26 mouse cellular contexts compared by ENCODE assay signal in the genomic region with DNA sequence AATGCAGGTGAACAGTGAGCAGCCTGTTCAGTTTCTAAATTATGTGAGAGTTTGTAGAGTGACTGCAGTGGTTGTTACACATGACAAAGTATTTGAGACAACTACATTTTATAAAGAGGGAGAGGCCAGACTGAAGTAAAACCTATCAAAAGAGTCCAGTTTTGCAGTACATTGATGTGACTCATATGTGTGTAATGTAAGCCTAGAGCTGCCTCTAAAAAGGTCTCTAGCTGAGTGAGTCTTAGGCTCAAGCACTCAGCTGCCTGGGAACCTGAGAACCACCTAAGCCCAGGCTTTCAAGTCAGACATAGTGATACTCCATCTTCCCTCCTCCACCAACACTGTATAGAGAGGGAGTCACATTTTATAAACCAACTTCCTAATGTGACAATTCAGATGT.
"Had no signal": no experiment of that assay in that cellular context is flagged by ENCODE, and none has a peak within 500 bp of the region (broad histone marks: within the 10 kb centered on the region; RNA-seq: fewer than 3 reads in every experiment).

No protein-coding gene starts in this region.

- H3K27me3 ChIP-seq: heart, embryonic 13.5 days; heart, embryonic 15.5 days; intestine, embryonic 15.5 days; limb, embryonic 12.5 days; liver, embryonic 13.5 days had no signal

- H3K9me3 ChIP-seq: heart, embryonic 13.5 days; heart, embryonic 15.5 days; intestine, embryonic 15.5 days; limb, embryonic 10.5 days; limb, embryonic 12.5 days; liver, embryonic 13.5 days had no signal

- H3K9ac ChIP-seq: heart, embryonic 13.5 days; heart, embryonic 15.5 days; hindbrain, embryonic 14.5 days; intestine, embryonic 15.5 days; limb, embryonic 12.5 days; liver, embryonic 13.5 days had no signal

- H3K4me3 ChIP-seq: heart, adult 2 months; heart, embryonic 13.5 days; heart, embryonic 15.5 days; intestine, embryonic 15.5 days; layer of hippocampus, adult 2 months; left cerebral cortex, adult 2 months; limb, embryonic 10.5 days; limb, embryonic 12.5 days; liver, embryonic 13.5 days had no signal

- DNase-seq: gastrocnemius, postnatal 14 days; gastrocnemius, postnatal 36 days; heart, adult 11 months; heart, adult 2 months; heart, postnatal 14 days; heart, postnatal 36 days; kidney, adult 18-20 months; kidney, adult 8-10 months; kidney, postnatal 10 days; kidney, postnatal 25 days; kidney, postnatal 4 days; liver; liver, embryonic 13.5 days had no signal

- H3K27ac ChIP-seq: heart, adult 2 months; heart, embryonic 13.5 days; heart, embryonic 15.5 days; hindbrain, embryonic 14.5 days; intestine, embryonic 15.5 days; layer of hippocampus, adult 2 months; left cerebral cortex, adult 2 months; limb, embryonic 10.5 days; limb, embryonic 12.5 days; liver, embryonic 13.5 days had no signal

- ATAC-seq: hindbrain, embryonic 16.5 days; inflammation-experienced regulatory T-cells, adult 6 months; intestine, embryonic 15.5 days; intestine, postnatal 0 days had no signal

- H3K4me2 ChIP-seq: heart, embryonic 11.5 days; heart, embryonic 13.5 days; heart, embryonic 15.5 days; hindbrain, embryonic 14.5 days; intestine, embryonic 15.5 days; limb, embryonic 12.5 days; liver, embryonic 11.5 days; liver, embryonic 13.5 days had no signal

- H3K4me1 ChIP-seq: heart, embryonic 13.5 days; heart, embryonic 15.5 days; intestine, embryonic 15.5 days; limb, embryonic 10.5 days; limb, embryonic 12.5 days; liver, embryonic 13.5 days had no signal
